8 mouse cellular contexts compared by ENCODE assay signal in genomic region chr7:38167724-38168141, GRCm38 (mm10). TPM values are rescaled to one million over a fixed set of nuclear protein-coding genes. Genes with fewer than 3 reads are reported as not detected.
DNase-seq lines count a peak whose midpoint lies in the region; ATAC-seq lines count a peak whose summit lies in the region.

No protein-coding gene starts in this region.

- ATAC-seq in liver, embryonic 16.5 days (ENCODE audit: low read depth): no peak
- no peak for ATAC-seq in erythroid progenitor cell, adult 5-6 weeks (replicated peaks; ENCODE audit: low FRiP score, poor library complexity, severe bottlenecking)

- no peaks in the 10 kb centered on the region for H3K9me3 ChIP-seq in heart, embryonic 10.5 days
- H3K9me3 ChIP-seq in liver, embryonic 16.5 days (replicated peaks; ENCODE audit: control insufficient read depth, low read length): no peaks in the 10 kb centered on the region

- H3K36me3 ChIP-seq in heart, embryonic 10.5 days: no peaks in the 10 kb centered on the region
- no peaks in the 10 kb centered on the region for H3K36me3 ChIP-seq in liver, embryonic 16.5 days (ENCODE audit: control insufficient read depth, insufficient read depth)

- DNase-seq in B cell, adult 2 months: peak; percentile 66 to 68
- peak; percentile 86 for DNase-seq in ES-CJ7 (ENCODE audit: low read depth, low spot score)
- DNase-seq in cerebellum, postnatal 36 days: peak; percentile 35 to 56
- DNase-seq in heart, embryonic 10.5 days (ENCODE audit: low spot score): no peak
- peak; percentile 24 for DNase-seq in large intestine, adult 2 months (ENCODE audit: low read depth, low spot score)
- peak; percentile 78 for DNase-seq in retina, embryonic 14.5 days (ENCODE audit: low spot score)

- H3K4me1 ChIP-seq in heart, embryonic 10.5 days: peaks cover 11% of the 10 kb centered on the region
- no peaks in the 10 kb centered on the region for H3K4me1 ChIP-seq in liver, embryonic 16.5 days (ENCODE audit: control insufficient read depth, low read depth, low read length)

- 15% methylated on average over 11 of the region's 11 CpGs for WGBS in heart, embryonic 10.5 days
- 15% methylated on average over 11 of the region's 11 CpGs for WGBS in large intestine, adult 2 months
- 13% methylated on average over 11 of the region's 11 CpGs for WGBS in liver, embryonic 16.5 days (ENCODE audit: insufficient replicate concordance)

- H3K9ac ChIP-seq in liver, embryonic 16.5 days (ENCODE audit: low read depth, low read length): no peak overlapping the region

- peak overlapping the region; percentile 37 for H3K4me2 ChIP-seq in liver, embryonic 16.5 days (ENCODE audit: low read depth, low read length)

- H3K4me3 ChIP-seq in heart, embryonic 10.5 days: peak overlapping the region; percentile 55
- H3K4me3 ChIP-seq in liver, embryonic 16.5 days (ENCODE audit: low read depth, low read length): no peak overlapping the region

- no peaks in the 10 kb centered on the region for H3K27me3 ChIP-seq in heart, embryonic 10.5 days (ENCODE audit: insufficient read depth, poor library complexity, severe bottlenecking)
- no peaks in the 10 kb centered on the region; the same call in 1 of the 2 replicates for H3K27me3 ChIP-seq in liver, embryonic 16.5 days (ENCODE audit: control insufficient read depth, insufficient read depth, low read depth, low read length)

- no peak overlapping the region for H3K27ac ChIP-seq in heart, embryonic 10.5 days
- H3K27ac ChIP-seq in liver, embryonic 16.5 days (ENCODE audit: low read length): no peak overlapping the region

RNA-seq across cellular contexts. Expression of gene 1600014C10Rik, which starts 15.3 kb away (rescaled TPM):
- polyA plus RNA-seq in heart, embryonic 10.5 days (2016; fragmentation: Nextera tagmentation; extraction: Ambion mirVana): 14.4 and 14.8 TPM in 2 replicates
- 13.6 and 21.9 TPM in 2 replicates for polyA plus RNA-seq in large intestine, adult 2 months (2012; rRNA removed)
- 20.2 and 21.6 TPM in 2 replicates for polyA plus RNA-seq in liver, embryonic 16.5 days (2015; fragmentation: Nextera tagmentation; extraction: Ambion mirVana)
- 2.9 and 3.2 TPM in 2 replicates for total RNA-seq in erythroid progenitor cell, adult 5-6 weeks (2015; ENCODE audit: low replicate concordance)
- total RNA-seq in erythroid progenitor cell, adult 5-6 weeks (2017; ENCODE audit: low replicate concordance): 3.3 and 3.6 TPM in 2 replicates
